In genomic region chr11:75983194-75983593, GRCm38 (mm10) we compare ENCODE assay signal across 14 mouse cellular contexts. TPM values are rescaled to one million over a fixed set of nuclear protein-coding genes. Genes with fewer than 3 reads are reported as not detected.
DNase-seq lines count a peak whose midpoint lies in the region; ATAC-seq and TF ChIP-seq lines count a peak whose summit lies in the region.
"Had no signal": no experiment of that assay in that cellular context is flagged by ENCODE, and none has a peak within 500 bp of the region (broad histone marks: within the 10 kb centered on the region; RNA-seq: fewer than 3 reads in every experiment).

No protein-coding gene starts in this region.

- H3K9me3 ChIP-seq in embryonic facial prominence, embryonic 11.5 days (replicated peaks; ENCODE audit: control insufficient read depth, low read length): no peaks in the 10 kb centered on the region
- no peaks in the 10 kb centered on the region for H3K9me3 ChIP-seq in embryonic facial prominence, embryonic 10.5 days
- no peaks in the 10 kb centered on the region for H3K9me3 ChIP-seq in lung, postnatal 0 days (ENCODE audit: low read length)
- H3K9me3 ChIP-seq: limb, embryonic 15.5 days; megakaryocyte, embryonic 14.5 days had no signal

- H3K27me3 ChIP-seq in embryonic facial prominence, embryonic 11.5 days (ENCODE audit: control insufficient read depth, insufficient read depth, low read length): no peaks in the 10 kb centered on the region
- H3K27me3 ChIP-seq in embryonic facial prominence, embryonic 10.5 days (replicated peaks; ENCODE audit: low read depth, poor library complexity, severe bottlenecking): no peaks in the 10 kb centered on the region
- no peaks in the 10 kb centered on the region for H3K27me3 ChIP-seq in lung, postnatal 0 days (replicated peaks; ENCODE audit: insufficient read depth, low read length)
- H3K27me3 ChIP-seq: limb, embryonic 15.5 days had no signal

- no peak for TF ChIP-seq EP300 in lung, postnatal 0 days (IDR thresholded peaks at IDR 0.05)

- no peak for TF ChIP-seq POLR2A in cortical plate, adult 2 months (IDR thresholded peaks at IDR 0.05; ENCODE audit: extremely low read depth, insufficient read depth, low read length)

- H3K4me3 ChIP-seq in embryonic facial prominence, embryonic 11.5 days (ENCODE audit: low read depth, low read length): no peak overlapping the region
- no peak overlapping the region for H3K4me3 ChIP-seq in embryonic facial prominence, embryonic 10.5 days
- H3K4me3 ChIP-seq in lung, postnatal 0 days (ENCODE audit: low read depth, low read length): no peak overlapping the region
- H3K4me3 ChIP-seq in cortical plate, adult 2 months (ENCODE audit: insufficient read depth, low read length): no peak overlapping the region
- H3K4me3 ChIP-seq: erythroblast, embryonic 14.5 days; limb, embryonic 15.5 days; megakaryocyte, embryonic 14.5 days had no signal

- ATAC-seq in embryonic facial prominence, embryonic 11.5 days (replicated peaks; ENCODE audit: insufficient number of reproducible peaks, low FRiP score, low TSS enrichment, low read depth): no peak
- no peak for ATAC-seq in lung, postnatal 0 days
- ATAC-seq: inflammation-experienced regulatory T-cells, adult 6 months had no signal

- intact Hi-C loops in left cerebral cortex, postnatal 36 days (cut with DNase I): no loop called here

- H3K27ac ChIP-seq in embryonic facial prominence, embryonic 11.5 days (replicated peaks; ENCODE audit: low read depth, low read length): no peak overlapping the region
- no peak overlapping the region for H3K27ac ChIP-seq in embryonic facial prominence, embryonic 10.5 days (replicated peaks)
- no peak overlapping the region for H3K27ac ChIP-seq in lung, postnatal 0 days (ENCODE audit: low read length)
- H3K27ac ChIP-seq in cortical plate, adult 2 months (ENCODE audit: insufficient read depth, low read length): no peak overlapping the region
- H3K27ac ChIP-seq: limb, embryonic 15.5 days had no signal

- H3K36me3 ChIP-seq in embryonic facial prominence, embryonic 11.5 days (replicated peaks; ENCODE audit: control insufficient read depth, insufficient read depth, low read depth, low read length): no peaks in the 10 kb centered on the region
- H3K36me3 ChIP-seq in embryonic facial prominence, embryonic 10.5 days (replicated peaks): no peaks in the 10 kb centered on the region
- no peaks in the 10 kb centered on the region for H3K36me3 ChIP-seq in lung, postnatal 0 days (ENCODE audit: insufficient read depth, low read length)
- H3K36me3 ChIP-seq: limb, embryonic 15.5 days had no signal

- no peaks in the 10 kb centered on the region for H3K4me1 ChIP-seq in embryonic facial prominence, embryonic 11.5 days (ENCODE audit: control insufficient read depth, insufficient read depth, low read length)
- H3K4me1 ChIP-seq in embryonic facial prominence, embryonic 10.5 days: no peaks in the 10 kb centered on the region
- H3K4me1 ChIP-seq in lung, postnatal 0 days (ENCODE audit: insufficient read depth, low read depth, low read length): no peaks in the 10 kb centered on the region
- H3K4me1 ChIP-seq in cortical plate, adult 2 months (ENCODE audit: control insufficient read depth, insufficient read depth, low read length): no peaks in the 10 kb centered on the region
- H3K4me1 ChIP-seq: limb, embryonic 15.5 days had no signal

- peak; percentile 26 for DNase-seq in embryonic facial prominence, embryonic 11.5 days (ENCODE audit: low spot score)
- DNase-seq in embryonic facial prominence, embryonic 10.5 days (ENCODE audit: low spot score): no peak
- no peak for DNase-seq in lung, postnatal 0 days (ENCODE audit: low spot score)
- no peak for DNase-seq in lung, adult 18-20 months
- peak; percentile 32 for DNase-seq in retina, postnatal 1 day
- no peak for DNase-seq in spleen, postnatal 10 days (ENCODE audit: low spot score in 2 of 2)
- no peak for DNase-seq in left cerebral cortex, postnatal 36 days (ENCODE audit: low spot score in 2 of 2)
- DNase-seq: adrenal gland, postnatal 10 days; cerebellum, adult 11-12 months had no signal

- WGBS in embryonic facial prominence, embryonic 11.5 days: 68% methylated on average over 4 of the region's 4 CpGs
- 71% methylated on average over 4 of the region's 4 CpGs for WGBS in embryonic facial prominence, embryonic 10.5 days
- 79% methylated on average over 4 of the region's 4 CpGs for WGBS in lung, postnatal 0 days

- H3K4me2 ChIP-seq in embryonic facial prominence, embryonic 11.5 days (ENCODE audit: low read depth, low read length): no peak overlapping the region
- H3K4me2 ChIP-seq in lung, postnatal 0 days (replicated peaks; ENCODE audit: low read depth, low read length): no peak overlapping the region
- H3K4me2 ChIP-seq: limb, embryonic 15.5 days had no signal

- no peak overlapping the region for H3K9ac ChIP-seq in embryonic facial prominence, embryonic 11.5 days (replicated peaks; ENCODE audit: low read length)
- no peak overlapping the region for H3K9ac ChIP-seq in lung, postnatal 0 days (replicated peaks; ENCODE audit: low read depth)
- H3K9ac ChIP-seq: limb, embryonic 15.5 days had no signal

- TF ChIP-seq CTCF in lung, postnatal 0 days (IDR thresholded peaks at IDR 0.05): peak; percentile 37
- TF ChIP-seq CTCF in cortical plate, adult 2 months (IDR thresholded peaks at IDR 0.05; ENCODE audit: extremely low read depth, insufficient read depth, low read length): 0 out of 2 replicates have a peak, but pooled peaks have one; percentile 4

RNA-seq across cellular contexts. Expression of gene 1700016K19Rik, which starts 16.5 kb away (rescaled TPM):
- polyA plus RNA-seq in embryonic facial prominence, embryonic 11.5 days (2014; fragmentation: Nextera tagmentation; extraction: Ambion mirVana): 0.47 and 0.77 TPM in 2 replicates
- 0.65 and 0.99 TPM in 2 replicates for polyA plus RNA-seq in embryonic facial prominence, embryonic 10.5 days (2016; fragmentation: Nextera tagmentation; extraction: Ambion mirVana)
- 15.5 and 20.2 TPM in 2 replicates for polyA plus RNA-seq in lung, postnatal 0 days (2015; fragmentation: Nextera tagmentation; extraction: Ambion mirVana)
- polyA plus RNA-seq in cortical plate, adult 2 months (2012; rRNA removed): 9.3 and 10.0 TPM in 2 replicates
- total RNA-seq in left cerebral cortex, postnatal 36 days (2021): 1 to 10 TPM; 3.4 to 6.4 TPM
- total RNA-seq: adrenal gland, postnatal 10 days had no signal
- polyA plus RNA-seq: erythroblast, embryonic 14.5 days had no signal

RNA-seq across cellular contexts. Expression of gene Rflnb, which starts 44.4 kb away (rescaled TPM):
- 34.7 TPM in 2 replicates for polyA plus RNA-seq in embryonic facial prominence, embryonic 11.5 days (2014; fragmentation: Nextera tagmentation; extraction: Ambion mirVana)
- polyA plus RNA-seq in embryonic facial prominence, embryonic 10.5 days (2016; fragmentation: Nextera tagmentation; extraction: Ambion mirVana): 24.6 and 29.7 TPM in 2 replicates
- polyA plus RNA-seq in lung, postnatal 0 days (2015; fragmentation: Nextera tagmentation; extraction: Ambion mirVana): 54.3 and 54.4 TPM in 2 replicates
- 8.1 and 8.9 TPM in 2 replicates for polyA plus RNA-seq in cortical plate, adult 2 months (2012; rRNA removed)
- total RNA-seq in left cerebral cortex, postnatal 36 days (2021): 1 to 10 TPM; 8.1 to 9.2 TPM

RNA-seq across cellular contexts. Expression of gene Rph3al, which starts 45.0 kb away (rescaled TPM):
- polyA plus RNA-seq in embryonic facial prominence, embryonic 11.5 days (2014; fragmentation: Nextera tagmentation; extraction: Ambion mirVana): 2.7 and 3.6 TPM in 2 replicates
- polyA plus RNA-seq in embryonic facial prominence, embryonic 10.5 days (2016; fragmentation: Nextera tagmentation; extraction: Ambion mirVana): 2.2 and 3.5 TPM in 2 replicates
- polyA plus RNA-seq in lung, postnatal 0 days (2015; fragmentation: Nextera tagmentation; extraction: Ambion mirVana): 10.7 and 11.0 TPM in 2 replicates
- 1.7 and 2.5 TPM in 2 replicates for polyA plus RNA-seq in cortical plate, adult 2 months (2012; rRNA removed)
- total RNA-seq in left cerebral cortex, postnatal 36 days (2021): 1 to 10 TPM; 2.0 to 4.3 TPM
- polyA plus RNA-seq: erythroblast, embryonic 14.5 days had no signal

Comparison
In these comparisons a context has a peak if more than half of its experiments do, and no peak if none do; other contexts are left out.
1. DNase-seq: peak in embryonic facial prominence, embryonic 11.5 days (single experiment) and retina, postnatal 1 day (single experiment); none in embryonic facial prominence, embryonic 10.5 days (single experiment), lung, postnatal 0 days (single experiment), lung, adult 18-20 months (0 of 2), spleen, postnatal 10 days (0 of 2) and left cerebral cortex, postnatal 36 days (0 of 2).